Mouse (Mus musculus): ENCODE results near the gene Ccr6.
A peak's percentile ranks its signal among the peaks of the same experiment; 100 is the strongest.
"Not testable (repeated sequence)": the region's sequence is repeated elsewhere in the genome, so short reads cannot be mapped to it uniquely, and the experiment has no call there.

Gene Ccr6

DNA sequence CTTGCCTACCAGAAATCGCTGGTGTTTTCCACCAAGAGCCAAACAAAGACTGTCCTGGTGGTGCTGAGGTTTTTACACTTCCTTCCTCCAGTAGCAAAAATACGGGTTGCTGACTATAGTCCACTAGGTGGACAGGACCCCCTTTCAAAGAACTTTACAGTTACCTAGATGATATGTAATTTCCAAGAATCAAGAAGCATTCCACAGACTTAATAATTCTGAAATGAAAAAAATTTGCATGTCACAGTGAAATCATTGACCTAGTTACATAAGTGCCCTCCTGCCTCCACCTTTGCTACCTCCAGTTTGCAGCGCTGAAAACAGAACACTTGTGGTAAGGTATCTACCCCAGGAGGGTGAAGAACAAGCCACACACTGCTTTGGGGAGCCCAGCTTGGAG is at the start of gene Ccr6:
Gene Ccr6 (plus strand): TSS at position 301 of the 400 bp plus-strand sequence.
- Histone ChIP-seq H3K36me3 (ENCODE audit: insufficient read depth, low read length) (no peaks in the 10 kb centered on the region), H3K4me3 (replicated peaks; ENCODE audit: low read length) (no peak within 1 kb of the TSS), H3K27me3 (ENCODE audit: insufficient read depth, low read length) (peaks cover 26% of the 10 kb centered on the region), H3K9me3 (ENCODE audit: low read length) (no peaks in the 10 kb centered on the region), H3K4me1 (replicated peaks; ENCODE audit: low read depth, low read length) (peaks cover 58% of the 10 kb centered on the region)
- TF ChIP-seq POU5F1 (IDR thresholded peaks at IDR 0.05; ENCODE audit: borderline replicate concordance, low read length): no peak
- no peak for TF ChIP-seq NANOG (IDR thresholded peaks at IDR 0.05; ENCODE audit: borderline replicate concordance, low read length)
- no peak for TF ChIP-seq CTCF (conservative IDR thresholded peaks at IDR 0.05; ENCODE audit: low read length)

GRCm38 (mm10) chr17:8193678-8194077 is 42.2 kb upstream of the Ccr6 start:
- TF ChIP-seq CTCF (conservative IDR thresholded peaks at IDR 0.05; ENCODE audit: low read length): no peak
- TF ChIP-seq NANOG (IDR thresholded peaks at IDR 0.05; ENCODE audit: borderline replicate concordance, low read length): no peak
- TF ChIP-seq POU5F1 (IDR thresholded peaks at IDR 0.05; ENCODE audit: borderline replicate concordance, low read length): no peak
- no peaks in the 10 kb centered on the region for H3K27me3 ChIP-seq (ENCODE audit: insufficient read depth, low read length)

DNA sequence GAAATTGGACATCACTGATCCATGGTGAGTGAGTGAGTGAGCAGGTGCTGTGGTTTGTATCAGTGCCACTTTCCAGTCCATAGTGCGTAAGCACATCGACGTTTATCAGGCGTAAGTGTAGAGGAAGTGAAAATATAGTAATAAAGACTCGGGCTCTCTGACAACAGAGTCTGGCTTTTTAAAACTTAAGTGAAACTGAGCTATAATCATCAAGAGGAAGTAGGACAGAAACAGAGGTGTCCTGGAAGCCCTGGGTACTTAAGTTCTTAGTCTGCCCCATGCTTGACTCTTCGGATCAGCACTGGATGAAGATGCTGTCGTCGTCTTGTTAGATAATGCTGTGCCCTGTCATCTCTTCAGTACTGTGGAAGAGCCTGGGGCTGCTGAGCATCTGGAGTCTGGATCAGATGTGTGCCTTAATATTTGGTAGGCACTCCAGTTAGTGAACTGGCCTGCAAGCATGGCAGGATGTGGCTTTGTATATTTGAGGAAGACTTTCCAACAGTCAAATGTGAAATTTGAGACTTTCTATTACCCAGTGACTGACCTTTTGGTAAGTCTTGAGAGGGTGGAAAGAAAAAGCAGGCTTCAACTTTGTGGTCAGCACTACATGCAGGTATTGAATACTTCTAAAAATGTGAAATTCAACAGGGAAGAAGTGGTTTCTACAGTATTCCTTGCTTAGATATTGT is 40.0 kb upstream of the Ccr6 start:
- H3K4me1 ChIP-seq (replicated peaks; ENCODE audit: low read depth, low read length): no peaks in the 10 kb centered on the region
- TF ChIP-seq CTCF (conservative IDR thresholded peaks at IDR 0.05; ENCODE audit: low read length): no peak
- no peak for TF ChIP-seq POU5F1 (IDR thresholded peaks at IDR 0.05; ENCODE audit: borderline replicate concordance, low read length)
- TF ChIP-seq NANOG (IDR thresholded peaks at IDR 0.05; ENCODE audit: borderline replicate concordance, low read length): no peak

More at GRCm38 (mm10) chr17:8193678-8194077, 42.2 kb upstream of the Ccr6 start:
- no peaks in the 10 kb centered on the region for H3K9me3 ChIP-seq (ENCODE audit: low read length)
- no peak overlapping the region for H3K4me3 ChIP-seq (replicated peaks; ENCODE audit: low read length)
- peaks cover 11% of the 10 kb centered on the region; the same call in 1 of the 2 replicates for H3K4me1 ChIP-seq (replicated peaks; ENCODE audit: low read depth, low read length)
- H3K36me3 ChIP-seq (ENCODE audit: insufficient read depth, low read length): peaks cover 90% of the 10 kb centered on the region

GRCm38 (mm10) chr17:8197652-8198051 is 38.2 kb upstream of the Ccr6 start:
- no peaks in the 10 kb centered on the region for H3K9me3 ChIP-seq (ENCODE audit: low read length)
- no peaks in the 10 kb centered on the region for H3K4me1 ChIP-seq (replicated peaks; ENCODE audit: low read depth, low read length)
- H3K27me3 ChIP-seq (ENCODE audit: insufficient read depth, low read length): no peaks in the 10 kb centered on the region
- no peak for TF ChIP-seq NANOG (IDR thresholded peaks at IDR 0.05; ENCODE audit: borderline replicate concordance, low read length)
- TF ChIP-seq POU5F1 (IDR thresholded peaks at IDR 0.05; ENCODE audit: borderline replicate concordance, low read length): no peak
- TF ChIP-seq CTCF (conservative IDR thresholded peaks at IDR 0.05; ENCODE audit: low read length): 0 out of 2 replicates have a peak, but pooled peaks have one; percentile 9
- peaks cover 71% of the 10 kb centered on the region for H3K36me3 ChIP-seq (ENCODE audit: insufficient read depth, low read length)
- H3K4me3 ChIP-seq (replicated peaks; ENCODE audit: low read length): no peak overlapping the region

More for the DNA sequence above, 40.0 kb upstream of the Ccr6 start:
- H3K27me3 ChIP-seq (ENCODE audit: insufficient read depth, low read length): no peaks in the 10 kb centered on the region
- peaks cover 79% of the 10 kb centered on the region for H3K36me3 ChIP-seq (ENCODE audit: insufficient read depth, low read length)
- H3K4me3 ChIP-seq (replicated peaks; ENCODE audit: low read length): no peak overlapping the region
- H3K9me3 ChIP-seq (ENCODE audit: low read length): no peaks in the 10 kb centered on the region

- no peak overlapping the region for H3K4me3 ChIP-seq (replicated peaks; ENCODE audit: low read length)
- H3K9me3 ChIP-seq (ENCODE audit: low read length): no peaks in the 10 kb centered on the region
- no peaks in the 10 kb centered on the region for H3K4me1 ChIP-seq (replicated peaks; ENCODE audit: low read depth, low read length)
- H3K36me3 ChIP-seq (ENCODE audit: insufficient read depth, low read length): peaks cover 55% of the 10 kb centered on the region
- H3K27me3 ChIP-seq (ENCODE audit: insufficient read depth, low read length): no peaks in the 10 kb centered on the region
- no peak for TF ChIP-seq CTCF (conservative IDR thresholded peaks at IDR 0.05; ENCODE audit: low read length)
- TF ChIP-seq POU5F1 (IDR thresholded peaks at IDR 0.05; ENCODE audit: borderline replicate concordance, low read length): no peak
- TF ChIP-seq NANOG (IDR thresholded peaks at IDR 0.05; ENCODE audit: borderline replicate concordance, low read length): no peak
Observed at GRCm38 (mm10) chr17:8199067-8199935, 36.5 kb upstream of the Ccr6 start.

- TF ChIP-seq CTCF (conservative IDR thresholded peaks at IDR 0.05; ENCODE audit: low read length) (no peak), NANOG (IDR thresholded peaks at IDR 0.05; ENCODE audit: borderline replicate concordance, low read length) (no peak), POU5F1 (IDR thresholded peaks at IDR 0.05; ENCODE audit: borderline replicate concordance, low read length) (no peak)
- H3K27me3 ChIP-seq (ENCODE audit: insufficient read depth, low read length): no peaks in the 10 kb centered on the region
Observed at GRCm38 (mm10) chr17:8199936-8200330, 35.9 kb upstream of the Ccr6 start.

GRCm38 (mm10) chr17:8203487-8203886 is 32.4 kb upstream of the Ccr6 start:
- Histone ChIP-seq H3K27me3 (ENCODE audit: insufficient read depth, low read length) (0 out of 2 replicates have a peak, but pooled peaks cover 3% of the 10 kb centered on the region), H3K36me3 (ENCODE audit: insufficient read depth, low read length) (peaks cover 20% of the 10 kb centered on the region; the same call in 1 of the 2 replicates), H3K4me1 (replicated peaks; ENCODE audit: low read depth, low read length) (no peaks in the 10 kb centered on the region), H3K4me3 (replicated peaks; ENCODE audit: low read length) (no peak overlapping the region), H3K9me3 (ENCODE audit: low read length) (no peaks in the 10 kb centered on the region)
- TF ChIP-seq CTCF (conservative IDR thresholded peaks at IDR 0.05; ENCODE audit: low read length): no peak
- no peak for TF ChIP-seq POU5F1 (IDR thresholded peaks at IDR 0.05; ENCODE audit: borderline replicate concordance, low read length)
- TF ChIP-seq NANOG (IDR thresholded peaks at IDR 0.05; ENCODE audit: borderline replicate concordance, low read length): no peak

More at GRCm38 (mm10) chr17:8199936-8200330, 35.9 kb upstream of the Ccr6 start:
- Histone ChIP-seq H3K4me3 (replicated peaks; ENCODE audit: low read length) (no peak overlapping the region), H3K9me3 (ENCODE audit: low read length) (no peaks in the 10 kb centered on the region), H3K36me3 (ENCODE audit: insufficient read depth, low read length) (peaks cover 48% of the 10 kb centered on the region), H3K4me1 (replicated peaks; ENCODE audit: low read depth, low read length) (no peaks in the 10 kb centered on the region)

GRCm38 (mm10) chr17:8205221-8205631 is 30.6 kb upstream of the Ccr6 start:
- H3K4me3 ChIP-seq (replicated peaks; ENCODE audit: low read length); H3K27me3 ChIP-seq (ENCODE audit: insufficient read depth, low read length); H3K36me3 ChIP-seq (ENCODE audit: insufficient read depth, low read length); H3K9me3 ChIP-seq (ENCODE audit: low read length); H3K4me1 ChIP-seq (replicated peaks; ENCODE audit: low read depth, low read length): not testable (repeated sequence)
